Mouse (Mus musculus) heart, postnatal 36 days (tissue): ENCODE results near the gene Dgkg. TPM values are rescaled to one million over a fixed set of nuclear protein-coding genes. Genes with fewer than 3 reads are reported as not detected.

ENCODE experiments used
- DNase-seq, 2 experiments: peaks; one replicate each; pipeline ENCODE4 v3.0.0; 2021 to 2022
- intact Hi-C: fragments of 180-260 bp; cut with DNase I; formaldehyde crosslinking; loops from one replicate; pipeline ENCODE4 v1.15.1; 2025
- total RNA-seq, 2 experiments: library from RNA; stranded (reverse); gene quantifications; 2 replicates each; pipeline ENCODE4 v1.2.3; 2021

Gene Dgkg
- total RNA-seq, 2 experiments from 2014 or later, result 0.41 to 0.42 TPM

DNA sequence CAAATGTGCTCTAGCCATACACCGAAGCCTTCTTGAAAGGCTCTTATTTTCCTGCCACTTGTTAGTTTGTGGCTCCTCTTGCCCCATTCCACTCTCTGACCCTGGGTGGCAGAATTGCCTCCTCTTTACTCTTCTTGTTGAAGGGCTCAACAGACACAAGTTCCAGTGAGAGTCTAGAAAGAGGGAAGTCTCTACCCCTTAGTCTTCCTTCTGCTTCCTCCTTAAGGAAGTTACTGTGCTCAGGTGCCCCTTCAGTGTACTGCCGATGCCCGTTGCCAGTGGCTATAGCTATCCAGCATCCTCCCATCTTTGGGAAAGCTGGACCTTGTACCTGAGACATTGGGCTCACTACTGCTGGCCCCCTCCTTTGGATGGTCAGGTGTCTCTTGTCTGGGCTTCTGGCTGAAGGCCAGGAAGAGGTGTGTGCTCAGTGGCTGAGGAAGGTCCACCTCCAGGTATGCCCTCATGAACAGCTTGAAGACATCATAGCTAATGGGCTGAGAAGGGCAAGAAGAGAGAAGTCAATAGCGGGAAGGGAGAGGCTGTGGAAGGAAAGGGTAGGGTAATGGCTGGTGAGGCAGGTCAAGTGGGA lies 56.8 kb downstream of the Dgkg start:
- DNase-seq, result no peak
- intact Hi-C loops, result no loop called here

DNA sequence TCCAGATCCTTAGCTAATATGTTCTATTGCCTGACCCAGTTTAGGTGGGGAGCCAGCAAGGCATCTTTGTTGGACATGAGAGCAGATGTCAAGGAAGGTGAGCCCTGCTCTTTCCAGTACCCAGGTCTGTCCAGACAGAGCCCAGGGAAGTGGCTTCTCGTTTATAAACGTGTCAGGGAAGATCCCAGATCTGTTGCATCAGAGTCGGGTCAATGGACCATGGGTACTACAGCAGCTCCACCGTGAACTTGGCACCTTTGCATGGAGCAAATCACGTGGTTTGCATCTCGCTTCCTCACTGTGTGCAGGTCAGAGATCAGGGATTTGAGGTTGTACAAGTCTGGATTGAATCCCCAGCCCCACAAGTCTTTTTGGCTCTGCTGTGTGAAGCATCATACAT lies 58.3 kb downstream of the Dgkg start:
- DNase-seq, result no peak
- intact Hi-C loops, result no loop called here

DNA sequence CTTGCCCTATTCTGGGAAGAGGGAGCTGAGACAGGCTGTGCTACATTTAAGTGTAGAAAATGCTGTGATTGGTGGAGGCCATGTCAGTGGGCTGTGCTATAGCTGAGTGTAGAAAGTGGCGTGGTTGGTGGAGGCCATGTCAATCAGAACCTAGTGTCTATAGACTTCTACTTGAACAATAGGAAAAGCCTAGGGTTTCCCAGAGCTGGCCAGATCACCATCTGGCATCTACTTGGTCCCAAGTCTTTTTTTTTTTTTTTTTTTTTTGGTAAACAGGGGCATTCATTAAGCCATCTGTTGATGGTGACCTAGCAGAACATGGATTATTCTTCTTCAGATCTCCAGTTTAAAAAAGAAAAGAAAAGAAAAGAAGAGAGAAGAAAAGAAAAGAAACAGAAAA lies 60.6 kb downstream of the Dgkg start:
- intact Hi-C loops, result no loop called here
- DNase-seq, result no peak

DNA sequence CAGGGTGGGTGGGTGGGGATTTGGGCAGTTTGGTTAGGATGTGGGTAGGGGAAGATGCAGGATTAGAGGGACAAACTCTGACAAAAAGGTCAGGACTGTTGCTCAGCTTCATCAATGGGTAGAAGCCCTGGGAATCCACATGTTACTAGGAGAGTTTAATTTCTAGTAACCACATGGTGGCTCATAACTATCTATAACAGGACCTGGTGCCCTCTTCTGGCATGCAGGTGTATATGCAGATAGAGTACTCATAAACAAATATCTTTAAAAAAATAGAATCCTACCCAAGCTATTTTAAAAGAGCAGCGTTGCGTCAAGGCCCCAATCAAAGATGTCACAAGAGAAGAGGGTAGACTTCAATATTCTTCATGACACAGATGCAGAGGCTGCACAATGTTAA lies 63.1 kb downstream of the Dgkg start:
- no peak for DNase-seq
- intact Hi-C loops, result no loop called here

DNA sequence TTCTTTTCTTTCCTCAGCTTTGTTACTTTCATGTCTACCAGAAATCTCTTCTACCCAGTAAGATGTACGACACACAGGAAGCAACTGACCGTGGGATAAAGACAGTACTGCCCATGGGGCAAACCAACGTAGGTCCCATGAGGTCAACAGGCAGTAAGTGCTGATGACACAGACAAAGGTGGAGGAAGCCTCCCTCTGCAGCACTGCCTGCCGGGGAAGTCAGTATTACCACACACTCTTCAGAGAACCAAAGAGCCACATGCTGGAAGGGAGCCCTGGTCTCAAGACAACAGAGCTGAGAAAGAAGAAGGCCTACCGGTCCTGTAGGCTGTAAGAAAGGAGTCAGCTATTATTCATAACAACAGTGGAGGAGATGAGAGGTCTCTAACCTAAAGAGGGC lies 67.4 kb downstream of the Dgkg start:
- DNase-seq, result no peak
- intact Hi-C loops, result no loop called here

DNA sequence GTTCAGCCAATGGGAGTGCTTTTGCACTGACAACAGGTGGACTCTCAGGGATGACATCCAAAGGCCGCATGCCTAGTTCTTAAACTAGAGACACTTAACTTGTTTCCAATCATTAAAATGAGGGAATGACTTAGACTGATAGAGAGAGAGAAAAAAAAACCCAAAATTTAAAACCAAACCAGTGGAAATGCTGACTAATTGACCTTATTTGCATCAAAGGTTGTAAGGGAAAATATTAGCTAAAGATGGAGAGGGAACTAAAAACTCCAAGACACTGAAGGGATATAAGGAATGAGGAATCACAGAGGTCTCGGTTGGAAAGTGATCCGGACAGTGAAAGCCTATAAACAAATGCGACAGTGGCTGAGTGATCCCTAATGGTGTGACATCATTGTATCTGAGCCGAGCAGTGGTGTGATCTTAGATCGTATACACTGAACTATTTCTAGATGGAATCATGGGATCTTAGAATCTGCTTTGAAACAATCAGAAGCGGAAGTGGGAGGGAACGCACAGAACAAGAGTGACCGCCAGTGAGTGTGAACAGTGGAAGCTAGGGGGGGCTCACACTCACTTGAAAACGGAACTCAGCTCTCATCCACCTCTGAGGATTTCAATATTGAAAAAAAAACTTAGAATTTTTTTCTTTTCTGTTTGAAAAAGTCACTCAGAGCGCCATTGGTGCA lies 70.7 kb downstream of the Dgkg start:
- intact Hi-C loops, result no loop called here
- no peak for DNase-seq

DNA sequence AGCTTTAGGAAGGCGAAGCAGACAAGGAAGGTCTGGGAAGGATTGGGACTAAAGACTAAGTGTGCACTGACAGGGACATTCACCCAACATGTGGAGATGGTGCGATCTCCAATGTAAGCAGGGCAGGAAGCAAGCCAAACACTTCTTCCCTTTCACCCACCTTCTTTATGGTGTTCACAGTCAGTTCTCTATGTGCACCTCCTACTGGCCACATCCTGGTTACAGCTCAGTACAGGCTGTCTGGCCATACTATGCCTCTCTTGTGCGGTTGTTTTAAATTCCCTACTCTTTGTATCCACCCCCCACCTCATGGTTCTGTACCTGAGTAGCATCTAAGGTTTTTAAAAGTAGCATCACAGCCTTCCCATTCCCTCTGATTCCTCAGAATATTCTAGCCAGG lies 71.5 kb downstream of the Dgkg start:
- no peak for DNase-seq
- intact Hi-C loops, result no loop called here

DNA sequence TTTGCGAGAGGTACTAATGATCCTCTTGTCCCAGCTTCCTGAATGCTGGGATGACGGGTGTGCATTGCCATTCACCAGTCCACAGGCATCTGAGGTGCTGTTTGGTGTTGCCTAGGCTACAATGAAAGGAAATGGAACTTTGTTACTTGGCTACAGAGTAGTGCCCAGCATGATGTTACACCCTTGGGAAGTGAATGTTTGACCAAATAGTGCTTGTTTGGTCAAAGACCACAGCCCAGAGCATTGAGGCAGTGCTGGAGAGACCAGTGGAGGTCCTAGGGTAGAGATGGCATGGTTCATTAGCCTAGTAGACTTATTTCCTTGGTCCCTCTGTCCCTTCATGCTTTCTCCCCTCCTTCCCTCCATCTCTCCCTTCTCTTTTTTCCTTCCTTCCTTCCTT lies 73.6 kb downstream of the Dgkg start:
- no peak for DNase-seq
- intact Hi-C loops, result no loop called here

DNA sequence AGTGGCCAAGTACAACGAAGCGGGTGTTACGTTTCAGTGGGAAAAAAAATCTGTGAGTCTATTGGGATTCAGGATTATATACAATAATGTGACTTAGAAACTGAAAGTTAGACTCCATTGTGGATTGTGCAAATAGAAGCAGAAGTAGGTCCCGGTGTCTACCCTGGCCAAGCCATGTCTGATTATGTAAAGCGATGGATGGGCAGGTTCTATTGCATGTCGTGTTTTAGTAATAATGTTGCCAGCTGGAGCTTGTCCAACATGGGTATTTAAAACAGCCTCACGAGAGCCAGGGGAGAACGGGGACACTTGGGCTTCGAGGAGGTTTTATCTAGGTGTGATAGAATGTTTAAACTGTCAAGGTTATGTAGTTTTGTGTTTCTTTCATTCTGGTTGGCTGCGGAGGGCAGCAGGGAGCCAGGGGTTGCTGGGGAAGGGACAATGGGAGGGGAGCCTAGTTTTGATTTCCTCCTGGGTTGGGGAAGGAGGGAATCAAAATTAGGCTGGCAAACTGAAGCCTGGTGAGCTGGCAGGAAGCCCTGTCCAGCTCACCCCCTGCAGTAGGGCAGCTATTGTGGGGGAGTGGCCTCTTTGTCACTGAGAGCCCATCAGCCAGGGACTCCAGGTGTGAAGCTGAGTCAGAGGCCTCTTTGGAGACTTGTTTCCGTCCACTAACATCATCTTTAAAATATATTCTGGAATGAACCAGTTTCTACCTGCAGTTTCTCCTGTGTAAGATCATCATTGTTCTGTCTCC lies 74.7 kb downstream of the Dgkg start:
- intact Hi-C loops, result no loop called here
- no peak for DNase-seq

DNA sequence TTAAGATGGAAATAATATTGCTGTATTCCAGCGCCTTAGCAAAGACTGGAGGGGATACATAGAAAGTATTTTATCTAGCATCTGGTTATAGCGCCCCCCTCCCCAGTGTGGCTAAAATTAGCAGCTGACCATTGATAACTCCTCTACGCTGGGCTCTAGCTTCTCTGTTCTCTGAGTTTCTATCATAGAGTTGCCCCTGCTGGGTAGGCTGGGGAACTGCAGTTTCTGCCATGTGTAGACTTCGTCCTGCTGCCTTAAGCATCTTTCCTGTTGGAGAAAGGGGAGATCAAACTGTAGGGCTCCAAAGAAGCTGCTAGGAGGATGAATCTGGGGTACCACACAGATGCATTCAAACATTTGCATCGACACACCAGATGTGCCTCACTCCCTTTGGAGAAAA lies 76.9 kb downstream of the Dgkg start:
- no peak for DNase-seq
- intact Hi-C loops, result no loop called here

DNA sequence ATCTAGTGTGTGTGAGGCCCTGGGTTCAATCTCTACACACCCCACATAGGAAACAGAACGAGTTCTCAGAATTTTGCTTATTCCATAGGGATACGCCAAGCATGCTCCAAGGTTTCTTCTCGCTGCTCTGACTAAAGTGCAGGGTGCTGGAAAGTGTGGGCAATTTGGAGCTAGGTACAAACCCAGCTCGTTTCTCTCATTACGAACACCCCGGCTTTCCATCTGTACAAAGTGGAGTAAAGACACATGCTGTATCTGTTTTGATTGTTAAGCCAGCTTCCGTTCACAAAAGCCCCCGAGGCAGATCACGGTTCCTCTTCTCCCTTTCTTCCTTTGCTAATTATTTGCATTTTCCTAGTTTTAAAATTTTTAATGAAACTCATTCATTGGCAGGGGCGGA lies 78.1 kb downstream of the Dgkg start:
- no peak for DNase-seq
- intact Hi-C loops, result no loop called here

DNA sequence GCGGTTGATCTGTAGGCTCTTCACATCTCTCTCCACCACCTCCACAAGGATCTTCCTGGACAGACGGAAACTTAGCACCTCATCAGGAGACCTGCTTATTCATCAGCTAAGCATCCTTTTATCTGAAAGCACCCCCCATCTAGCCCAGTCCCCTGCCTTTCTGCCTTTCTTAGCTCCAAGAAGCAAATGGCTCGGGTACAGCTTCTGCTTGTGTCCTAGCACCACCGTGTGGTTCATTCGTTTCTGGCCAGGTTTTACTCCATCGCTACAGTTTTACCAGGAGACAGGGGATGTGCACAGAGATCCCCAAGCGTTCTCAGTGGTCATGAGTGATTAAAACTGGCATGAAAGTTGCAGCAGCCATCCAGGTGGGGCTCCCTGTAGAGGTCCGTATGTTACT lies 79.4 kb downstream of the Dgkg start:
- intact Hi-C loops, result loop anchor here (2.0 kb wide), 1 partner anchor 275 kb away; no protein-coding TSS in a partner anchor
- DNase-seq, result no peak

DNA sequence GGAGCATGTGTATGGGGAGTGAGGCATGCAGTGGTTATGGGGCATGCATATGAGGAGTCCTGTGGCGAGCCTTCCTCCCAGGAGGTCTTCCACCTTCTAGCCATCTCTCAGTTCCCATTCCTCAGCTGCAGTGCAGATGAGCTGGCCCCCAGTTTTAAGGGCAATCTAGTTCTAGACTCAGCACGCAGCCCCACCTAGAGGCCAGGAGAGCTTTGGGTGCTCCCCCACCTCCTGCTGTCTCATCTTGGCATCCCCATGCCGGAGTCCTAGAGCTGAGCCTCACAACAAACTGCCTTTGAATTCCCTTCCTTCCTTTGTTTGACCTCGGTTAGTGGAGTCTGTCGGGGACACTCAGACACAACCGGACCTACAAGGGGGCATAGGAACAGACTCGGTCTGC lies 82.9 kb downstream of the Dgkg start:
- intact Hi-C loops, result no loop called here
- no peak for DNase-seq

DNA sequence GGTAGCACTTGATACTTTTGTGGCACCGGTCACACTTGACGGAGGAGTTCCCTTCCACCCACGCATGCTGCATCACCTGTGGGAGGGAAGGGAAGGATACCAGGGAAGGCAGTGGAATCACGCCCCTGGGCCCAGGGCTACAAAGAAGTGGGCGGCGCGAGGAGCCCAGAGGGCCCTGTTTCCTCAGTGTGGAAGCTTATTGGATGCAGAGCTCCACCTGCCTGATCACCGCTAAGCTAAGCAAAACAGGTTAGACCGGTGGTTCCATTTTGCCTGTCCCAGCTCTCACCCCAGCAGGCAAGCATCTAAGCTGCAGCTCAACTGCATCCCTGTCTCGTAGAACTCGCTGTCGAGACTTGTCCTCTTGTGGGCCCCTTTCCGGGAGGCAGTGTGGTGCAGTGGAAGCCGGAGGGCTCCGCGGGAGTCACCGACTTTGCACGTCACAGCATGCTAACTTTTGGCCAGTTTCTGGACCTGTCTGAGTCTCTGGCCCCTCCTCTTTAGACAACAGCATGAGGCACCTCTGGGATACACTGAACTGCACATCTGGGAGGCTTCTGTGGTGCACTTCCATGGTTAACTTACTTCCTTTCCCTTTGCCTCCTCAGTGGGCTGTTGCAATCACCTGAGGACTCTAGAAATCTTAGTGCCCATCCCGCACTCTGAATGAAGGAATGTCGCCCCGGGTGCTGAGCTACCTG lies 84.2 kb downstream of the Dgkg start:
- DNase-seq, result no peak

DNA sequence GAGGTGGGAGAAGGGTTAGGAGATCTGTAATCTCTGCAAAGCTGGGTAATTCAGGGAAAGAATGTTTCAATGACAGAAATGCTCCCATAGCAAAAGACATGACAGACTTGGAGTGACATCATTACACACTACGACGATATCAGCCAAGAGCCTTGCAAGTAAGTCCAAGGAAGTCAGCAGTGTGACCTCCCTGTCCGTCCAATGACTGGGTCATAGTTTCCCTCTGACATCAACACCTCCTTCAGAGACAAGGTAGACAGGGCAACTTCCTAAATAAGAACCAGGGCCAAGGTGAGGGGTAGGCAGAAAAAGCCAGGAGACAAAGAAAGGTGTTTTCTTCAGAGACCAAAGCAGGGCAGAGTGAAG lies 92.1 kb downstream of the Dgkg start:
- no peak for DNase-seq
- intact Hi-C loops, result loop anchor here (1.0 to 10.0 kb wide), 2 partner anchors 242 to 560 kb away; partner anchors contain the start of gene Rfc4

More for the DNA sequence above, 84.2 kb downstream of the Dgkg start:
- intact Hi-C loops, result no loop called here

DNA sequence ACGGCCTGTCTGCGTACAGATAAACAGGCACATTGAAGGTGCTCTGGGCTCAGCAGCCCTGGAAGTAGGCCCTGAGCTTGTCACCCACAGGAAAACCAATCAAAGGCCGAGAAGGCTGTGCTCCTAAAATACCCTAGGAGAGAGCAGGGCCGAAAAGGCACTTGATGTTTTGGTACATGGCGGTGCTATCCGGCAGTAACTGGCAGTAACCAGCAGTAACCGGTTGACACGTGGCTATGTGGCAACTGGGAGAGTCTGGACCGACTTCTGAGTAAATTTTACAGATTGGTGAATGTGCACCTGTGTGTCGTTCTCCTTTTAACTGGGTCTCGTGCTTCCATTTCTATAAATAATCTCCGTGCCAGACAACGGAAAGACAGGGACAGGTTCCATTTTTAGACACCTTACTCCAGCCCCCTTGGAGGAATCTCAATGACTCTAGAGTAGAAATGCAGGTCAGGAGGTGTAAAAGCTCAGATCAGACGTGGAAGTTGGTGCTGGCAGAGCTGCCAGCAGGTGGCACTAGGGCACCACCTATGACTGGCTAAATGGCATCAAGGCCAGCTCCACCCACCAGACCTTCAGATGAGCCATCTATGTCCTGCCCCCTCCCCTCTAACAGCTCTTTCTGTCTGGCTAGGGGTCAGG lies 92.6 kb downstream of the Dgkg start:
- intact Hi-C loops, result loop anchor here (1.0 to 10.0 kb wide), 2 partner anchors 243 to 560 kb away; partner anchors contain the start of gene Rfc4
- DNase-seq, result peak; percentile 66 to 67

DNA sequence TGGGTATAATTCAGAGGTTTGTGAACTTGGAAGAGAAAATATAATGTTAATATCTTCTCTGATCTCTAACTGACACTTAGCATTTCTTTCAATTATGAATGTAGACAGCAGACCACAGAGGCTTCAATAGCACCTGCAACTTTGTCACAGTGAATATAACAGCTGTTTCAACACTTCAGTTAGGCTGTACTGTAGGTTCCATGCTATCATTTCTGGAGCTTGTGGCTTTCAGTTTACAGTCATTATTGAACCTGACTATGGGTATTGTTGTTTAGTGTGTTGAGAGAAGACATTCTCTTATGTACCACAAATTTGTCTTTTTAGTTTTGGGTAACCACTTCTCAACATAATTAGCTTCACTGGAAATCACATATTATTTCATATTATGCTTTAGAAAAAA lies 93.4 kb downstream of the Dgkg start:
- DNase-seq, result no peak
- intact Hi-C loops, result loop anchor here (10.0 kb wide), 1 partner anchor 561 kb away; the partner anchor contains the start of gene Rfc4

DNA sequence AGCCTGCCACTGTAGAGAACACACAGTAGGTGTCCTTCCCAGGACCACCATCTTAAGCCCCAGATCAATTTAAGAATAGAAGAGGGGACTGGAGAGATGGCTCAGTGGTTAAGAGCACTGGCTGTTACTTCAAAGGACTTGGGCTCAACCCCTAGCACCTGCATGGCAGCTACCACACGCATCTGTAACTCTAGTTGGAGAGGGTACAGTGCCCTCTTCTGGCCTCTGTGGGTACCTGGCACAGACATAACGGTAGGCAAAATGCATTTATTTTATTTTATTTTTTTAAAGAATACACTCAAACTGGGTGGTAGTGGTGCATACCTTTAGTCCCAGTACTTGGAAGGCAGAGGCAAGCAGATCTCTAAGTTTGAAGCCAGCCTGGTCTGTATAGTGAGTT lies 102.0 kb downstream of the Dgkg start:
- DNase-seq, result no peak
- intact Hi-C loops, result loop anchor here (5.0 kb wide), 1 partner anchor 178 kb away; no protein-coding TSS in a partner anchor

DNA sequence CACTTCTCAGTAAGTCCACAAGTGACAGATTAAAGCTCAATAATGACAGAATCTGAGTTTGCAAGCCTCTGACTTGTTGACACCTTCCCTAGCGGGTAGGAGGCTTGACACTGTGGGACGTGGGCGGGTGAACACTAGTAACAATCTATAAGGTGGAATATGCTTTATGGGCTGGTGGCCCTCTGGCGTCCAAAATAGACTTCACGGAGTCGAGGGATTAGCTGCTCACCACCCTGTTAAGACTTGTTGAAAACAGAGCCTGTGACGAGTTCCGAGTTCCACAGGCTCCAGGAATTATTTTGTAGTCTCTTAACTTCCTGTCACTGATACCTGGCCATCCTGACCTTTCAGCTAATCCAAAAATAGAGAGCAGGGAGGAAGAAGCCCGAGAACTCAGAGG lies 104.7 kb downstream of the Dgkg start:
- intact Hi-C loops, result loop anchor here (5.0 kb wide), 1 partner anchor 175 kb away; no protein-coding TSS in a partner anchor
- no peak for DNase-seq

DNA sequence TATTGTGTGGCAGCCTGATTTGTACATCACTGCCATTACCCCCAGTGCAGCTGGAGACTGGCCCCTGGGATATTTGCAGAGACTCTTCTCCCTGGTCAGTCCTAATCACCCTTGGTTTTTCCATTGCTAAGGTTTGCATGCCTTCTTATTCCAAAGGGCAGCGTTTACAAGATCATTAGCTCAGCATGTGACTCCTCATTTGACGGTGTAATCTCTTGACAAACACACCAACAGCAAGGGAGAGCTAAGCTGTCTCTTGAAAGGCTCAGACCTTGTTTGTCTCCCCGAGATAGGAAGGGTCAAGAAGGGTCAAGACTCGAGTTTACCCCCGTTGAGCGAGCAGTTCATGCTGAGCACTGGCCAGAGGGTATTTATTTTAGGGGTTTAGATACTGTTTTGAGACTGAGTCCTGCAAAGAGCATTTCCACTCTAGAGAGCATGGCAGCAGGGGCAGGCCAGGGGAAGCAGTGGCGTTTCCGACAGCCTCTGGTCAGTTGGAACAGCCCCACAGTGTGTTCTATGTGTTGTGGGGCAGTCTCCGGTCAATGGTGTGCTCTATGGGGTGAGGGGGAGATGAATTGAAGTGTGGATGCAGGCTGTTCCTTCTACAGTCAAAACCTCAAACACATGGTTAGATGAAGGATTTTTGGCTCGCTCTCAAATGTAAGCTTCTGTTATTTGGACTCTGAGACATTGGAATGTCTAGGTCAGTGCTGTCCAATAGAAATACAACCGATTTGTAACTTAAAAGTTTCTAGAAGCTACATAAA lies 105.6 kb downstream of the Dgkg start:
- DNase-seq, result no peak
- intact Hi-C loops, result loop anchor here (5.0 kb wide), 1 partner anchor 174 kb away; no protein-coding TSS in a partner anchor
